Mouse (Mus musculus) hindbrain, embryonic 14.5 days (tissue): Measurements from ENCODE around the gene Ajm1. TPM values are rescaled to one million over a fixed set of nuclear protein-coding genes. Genes with fewer than 3 reads are reported as not detected.

Experiments
- ATAC-seq: fragments of 200-750 bp; cut with Nextera tagmentation; 2 replicates; pipeline ENCODE4 v1.8.0; 2017; ENCODE audit warnings: moderate number of reproducible peaks, mild to moderate bottlenecking, moderate TSS enrichment, moderate library complexity; ENCODE audit not compliant: low FRiP score
- DNase-seq: peaks from one replicate; pipeline ENCODE4 v3.0.0-alpha.2; 2015; ENCODE audit warnings: low spot score
- H3K27ac ChIP-seq: fragments of 300-500 bp; sonication (generic); 2 replicates; pipeline ENCODE4 v1.5.1; 2014; ENCODE audit warnings: mild to moderate bottlenecking, moderate library complexity
- H3K27me3 ChIP-seq: fragments of 300-500 bp; sonication (generic); 2 replicates; pipeline ENCODE4 v1.6.1; 2014; ENCODE audit warnings: mild to moderate bottlenecking, low read length, mixed read lengths; ENCODE audit not compliant: control insufficient read depth, insufficient read depth
- H3K36me3 ChIP-seq: fragments of 300-500 bp; sonication (generic); replicated peaks from 2 replicates; pipeline ENCODE4 v1.6.1; 2014; ENCODE audit not compliant: control insufficient read depth, insufficient read depth
- H3K4me1 ChIP-seq: fragments of 300-500 bp; sonication (generic); replicated peaks from 2 replicates; pipeline ENCODE4 v1.6.1; 2014; ENCODE audit warnings: antibody characterized with exemption, low read length, mixed read lengths; ENCODE audit not compliant: control insufficient read depth, insufficient read depth
- H3K4me2 ChIP-seq: fragments of 300-500 bp; sonication (generic); replicated peaks from 2 replicates; pipeline ENCODE4 v1.6.1; 2014; ENCODE audit warnings: mild to moderate bottlenecking, moderate library complexity
- H3K4me3 ChIP-seq: fragments of 300-500 bp; sonication (generic); replicated peaks from 2 replicates; pipeline ENCODE4 v1.5.1; 2014; ENCODE audit warnings: mild to moderate bottlenecking, low read length
- H3K9ac ChIP-seq: fragments of 300-500 bp; sonication (generic); 2 replicates; pipeline ENCODE4 v1.6.1; 2014
- H3K9me3 ChIP-seq: fragments of 300-500 bp; sonication (generic); 2 replicates; pipeline ENCODE4 v1.6.1; 2016; ENCODE audit warnings: low read length; ENCODE audit not compliant: control insufficient read depth
- WGBS: fragments of 180-500 bp; shearing (Covaris S2); extraction: QIAGEN DNeasy Blood & Tissue Kit; methylation state at CpG from one replicate; pipeline ENCODE4 v1.1.7; 2014; 5-methylcytosine and 5-hydroxymethylcytosine counted together
- polyA plus RNA-seq: library from polyadenylated mRNA; unstranded; fragments of >200 nt; fragmentation: Nextera tagmentation; extraction: Ambion mirVana; gene quantifications from 2 replicates; pipeline ENCODE4 v1.2.1, GENCODE M21; 2014

Gene Ajm1
- polyA plus RNA-seq, 1 experiment from 2014 or later = 12.7 TPM

GRCm38 (mm10) chr2:25608671-25609070 lies 27.1 kb upstream of the Ajm1 start:
- Histone ChIP-seq H3K9ac (peak overlapping the region; percentile 26; the same call in 1 of the 2 replicates), H3K27ac (peak overlapping the region; percentile 55; the same call in 1 of the 2 replicates), H3K4me3 (peak overlapping the region; percentile 83), H3K36me3 (no peaks in the 10 kb centered on the region), H3K4me1 (peaks cover 13% of the 10 kb centered on the region), H3K27me3 (no peaks in the 10 kb centered on the region), H3K9me3 (no peaks in the 10 kb centered on the region), H3K4me2 (peak overlapping the region; percentile 63)
- ATAC-seq = peak; percentile 10; the same call in 1 of the 2 replicates
- DNase-seq = no peak
- WGBS = 73% methylated on average over 10 of the region's 10 CpGs

- Histone ChIP-seq H3K27ac (peak within 1 kb of the TSS; percentile 91), H3K4me2 (peak within 1 kb of the TSS; percentile 63), H3K4me3 (peak within 1 kb of the TSS; percentile 83), H3K4me1 (peaks cover 13% of the 10 kb centered on the region), H3K36me3 (0 out of 2 replicates have a peak, but pooled peaks cover 1% of the 10 kb centered on the region), H3K9ac (peak within 1 kb of the TSS; percentile 92), H3K27me3 (no peaks in the 10 kb centered on the region), H3K9me3 (no peaks in the 10 kb centered on the region)
- peak; percentile 92 for DNase-seq
- WGBS = under 1% methylated on average over 79 of the region's 80 CpGs
- ATAC-seq = peak; percentile 93
Observed at GRCm38 (mm10) chr2:25607761-25608622, 26.4 kb upstream of the Ajm1 start, which contains the start of gene Rabl6. TSS of gene Rabl6 (minus strand) at chr2:25608521.

GRCm38 (mm10) chr2:25602526-25602925 lies 21.0 kb upstream of the Ajm1 start:
- peaks cover 12% of the 10 kb centered on the region for H3K4me1 ChIP-seq
- ATAC-seq (no peak), DNase-seq (no peak)
- no peaks in the 10 kb centered on the region for H3K9me3 ChIP-seq
- no peak overlapping the region for H3K27ac ChIP-seq
- 96% methylated on average over 5 of the region's 5 CpGs for WGBS
- no peak overlapping the region for H3K9ac ChIP-seq
- no peak overlapping the region for H3K4me2 ChIP-seq
- H3K27me3 ChIP-seq = no peaks in the 10 kb centered on the region
- H3K36me3 ChIP-seq = peaks cover 55% of the 10 kb centered on the region
- no peak overlapping the region for H3K4me3 ChIP-seq

- no peak for DNase-seq
- 96% methylated on average over 2 of the region's 2 CpGs for WGBS
- Histone ChIP-seq H3K36me3 (peaks cover 80% of the 10 kb centered on the region), H3K9ac (no peak overlapping the region), H3K27me3 (no peaks in the 10 kb centered on the region), H3K9me3 (no peaks in the 10 kb centered on the region), H3K4me1 (no peaks in the 10 kb centered on the region), H3K4me2 (no peak overlapping the region), H3K4me3 (no peak overlapping the region), H3K27ac (no peak overlapping the region)
- no peak for ATAC-seq
Observed at GRCm38 (mm10) chr2:25600037-25600436, 18.5 kb upstream of the Ajm1 start.

- no peak for ATAC-seq
- Histone ChIP-seq H3K36me3 (peaks cover 91% of the 10 kb centered on the region), H3K27me3 (no peaks in the 10 kb centered on the region), H3K9me3 (no peaks in the 10 kb centered on the region), H3K4me2 (no peak overlapping the region), H3K4me3 (no peak overlapping the region), H3K27ac (no peak overlapping the region), H3K9ac (no peak overlapping the region), H3K4me1 (no peaks in the 10 kb centered on the region)
- 96% methylated on average over 1 of the region's 1 CpGs for whole genome bisulfite sequencing
- DNase-seq = no peak
Observed at GRCm38 (mm10) chr2:25598749-25599148, 17.2 kb upstream of the Ajm1 start.

- DNase-seq (no peak), ATAC-seq (no peak)
- H3K27me3 ChIP-seq = no peaks in the 10 kb centered on the region
- H3K4me2 ChIP-seq = no peak overlapping the region
- H3K9ac ChIP-seq = no peak overlapping the region
- no peaks in the 10 kb centered on the region for H3K9me3 ChIP-seq
- 96% methylated on average over 5 of the region's 5 CpGs for WGBS
- H3K27ac ChIP-seq = no peak overlapping the region
- peaks cover 98% of the 10 kb centered on the region for H3K36me3 ChIP-seq
- H3K4me3 ChIP-seq = no peak overlapping the region
- H3K4me1 ChIP-seq = no peaks in the 10 kb centered on the region
Observed at GRCm38 (mm10) chr2:25596765-25597510, 15.4 kb upstream of the Ajm1 start.

GRCm38 (mm10) chr2:25591863-25592262 lies 10.3 kb upstream of the Ajm1 start:
- no peak for ATAC-seq
- Histone ChIP-seq H3K36me3 (peaks cover 92% of the 10 kb centered on the region), H3K9me3 (no peaks in the 10 kb centered on the region), H3K27ac (no peak overlapping the region), H3K9ac (no peak overlapping the region), H3K4me1 (no peaks in the 10 kb centered on the region), H3K4me2 (no peak overlapping the region), H3K4me3 (no peak overlapping the region), H3K27me3 (no peaks in the 10 kb centered on the region)
- WGBS = 97% methylated on average over 2 of the region's 2 CpGs
- DNase-seq = no peak

- Histone ChIP-seq H3K4me2 (no peak overlapping the region), H3K27ac (no peak overlapping the region), H3K9ac (no peak overlapping the region), H3K36me3 (peaks cover 89% of the 10 kb centered on the region), H3K4me1 (no peaks in the 10 kb centered on the region), H3K9me3 (no peaks in the 10 kb centered on the region), H3K4me3 (no peak overlapping the region), H3K27me3 (no peaks in the 10 kb centered on the region)
- ATAC-seq (no peak), DNase-seq (no peak)
- 95% methylated on average over 8 of the region's 8 CpGs for WGBS
Observed at GRCm38 (mm10) chr2:25588227-25588907, 6.8 kb upstream of the Ajm1 start.

GRCm38 (mm10) chr2:25587290-25587689 lies 5.7 kb upstream of the Ajm1 start:
- peaks cover 9% of the 10 kb centered on the region for H3K4me1 ChIP-seq
- no peak overlapping the region for H3K9ac ChIP-seq
- no peak overlapping the region for H3K27ac ChIP-seq
- ATAC-seq (no peak), DNase-seq (no peak)
- H3K4me3 ChIP-seq = no peak overlapping the region
- H3K27me3 ChIP-seq = no peaks in the 10 kb centered on the region
- WGBS = 96% methylated on average over 8 of the region's 8 CpGs
- no peak overlapping the region for H3K4me2 ChIP-seq
- H3K9me3 ChIP-seq = no peaks in the 10 kb centered on the region
- H3K36me3 ChIP-seq = peaks cover 86% of the 10 kb centered on the region
